Mouse (Mus musculus) ES-CJ7 (cell line): ENCODE results near the gene Ints3.
A peak's percentile ranks its signal among the peaks of the same experiment; 100 is the strongest.

Experiments used
- DNase-seq: peaks from one replicate; pipeline ENCODE4 v3.0.0; 2011; ENCODE audit warnings: low read depth, low spot score

Gene Ints3

GRCm38 (mm10) chr3:90357959-90358358, 75.5 kb downstream of the Ints3 start:
- DNase-seq: no peak

- DNase-seq: peak; percentile 48
These were observed 85.6 kb downstream of the Ints3 start for GRCm38 (mm10) chr3:90347847-90348246.

GRCm38 (mm10) chr3:90342853-90343252, 90.6 kb downstream of the Ints3 start:
- peak; percentile 67 for DNase-seq
